Mouse (Mus musculus): ENCODE measurements around the gene Gm13275.
"Not testable (repeated sequence)": the region's sequence is repeated elsewhere in the genome, so short reads cannot be mapped to it uniquely, and the experiment has no call there.

- TF ChIP-seq CTCF (IDR thresholded peaks at IDR 0.05; ENCODE audit: borderline replicate concordance, extremely low read depth, insufficient read depth, insufficient read length); POLR2A (IDR thresholded peaks at IDR 0.05; ENCODE audit: borderline replicate concordance, extremely low read depth, insufficient read depth, insufficient read length, poor library complexity, severe bottlenecking): not testable (repeated sequence)
These were observed 3.0 kb upstream of the Gm13275 start, which contains the start of gene Gm13278 for GRCm38 (mm10) chr4:88791250-88791649.

Data from brain, embryonic 14.5 days (tissue).